Mouse (Mus musculus) embryonic facial prominence, embryonic 11.5 days (tissue): Measurements from ENCODE around the gene Col18a1. TPM values are rescaled to one million over a fixed set of nuclear protein-coding genes. Genes with fewer than 3 reads are reported as not detected.

Experiments
- ATAC-seq: fragments of 200-750 bp; cut with Nextera tagmentation; replicated peaks from 2 replicates; pipeline ENCODE4 v1.8.0; 2017; ENCODE audit warnings: low read depth; ENCODE audit not compliant: insufficient number of reproducible peaks, low FRiP score, low TSS enrichment
- DNase-seq: peaks from one replicate; pipeline ENCODE4 v3.0.0-alpha.2; 2015; ENCODE audit warnings: low spot score
- H3K27ac ChIP-seq: fragments of 300-500 bp; sonication (generic); replicated peaks from 2 replicates; pipeline ENCODE4 v1.5.1; 2014; ENCODE audit warnings: mild to moderate bottlenecking, low read depth, low read length, control low read depth
- H3K27me3 ChIP-seq: fragments of 300-500 bp; sonication (generic); 2 replicates; pipeline ENCODE4 v1.6.1; 2014; ENCODE audit warnings: mild to moderate bottlenecking, low read length, moderate library complexity, mixed read lengths; ENCODE audit not compliant: control insufficient read depth, insufficient read depth
- H3K36me3 ChIP-seq: fragments of 300-500 bp; sonication (generic); replicated peaks from 2 replicates; pipeline ENCODE4 v1.6.1; 2014; ENCODE audit warnings: low read depth, mild to moderate bottlenecking, low read length, moderate library complexity, mixed read lengths; ENCODE audit not compliant: control insufficient read depth, insufficient read depth
- H3K4me1 ChIP-seq: fragments of 300-500 bp; sonication (generic); 2 replicates; pipeline ENCODE4 v1.6.1; 2014; ENCODE audit warnings: low read length, mixed read lengths; ENCODE audit not compliant: control insufficient read depth, insufficient read depth
- H3K4me2 ChIP-seq: fragments of 300-500 bp; sonication (generic); 2 replicates; pipeline ENCODE4 v1.6.1; 2014; ENCODE audit warnings: low read depth, mild to moderate bottlenecking, control low read depth, low read length, moderate library complexity
- H3K4me3 ChIP-seq: fragments of 300-500 bp; sonication (generic); 2 replicates; pipeline ENCODE4 v1.5.1; 2014; ENCODE audit warnings: low read depth, low read length, control low read depth
- H3K9ac ChIP-seq: fragments of 300-500 bp; sonication (generic); replicated peaks from 2 replicates; pipeline ENCODE4 v1.6.1; 2014; ENCODE audit warnings: mild to moderate bottlenecking, control low read depth, low read length
- H3K9me3 ChIP-seq: fragments of 300-500 bp; sonication (generic); replicated peaks from 2 replicates; pipeline ENCODE4 v1.6.1; 2016; ENCODE audit warnings: mild to moderate bottlenecking, low read length, inconsistent platforms, mixed read lengths; ENCODE audit not compliant: control insufficient read depth
- WGBS: fragments of 180-500 bp; shearing (Covaris S2); extraction: QIAGEN DNeasy Blood & Tissue Kit; methylation state at CpG from one replicate; pipeline ENCODE4 v1.1.7; 2014; 5-methylcytosine and 5-hydroxymethylcytosine counted together
- polyA plus RNA-seq: library from polyadenylated mRNA; unstranded; fragments of >200 nt; fragmentation: Nextera tagmentation; extraction: Ambion mirVana; gene quantifications from 2 replicates; pipeline ENCODE4 v1.2.1, GENCODE M21; 2014

Gene Col18a1
- polyA plus RNA-seq, 1 experiment from 2014 or later, result 55.5 TPM

- no peaks in the 10 kb centered on the region for H3K36me3 ChIP-seq
- 17% methylated on average over 9 of the region's 9 CpGs for WGBS
- no peaks in the 10 kb centered on the region for H3K9me3 ChIP-seq
- 0 out of 2 replicates have a peak, but pooled peaks have one; percentile 29 for ATAC-seq
- H3K4me2 ChIP-seq, result no peak overlapping the region
- H3K9ac ChIP-seq, result peak overlapping the region; percentile 18; the same call in 1 of the 2 replicates
- peak; percentile 25 for DNase-seq
- H3K27ac ChIP-seq, result no peak overlapping the region
- H3K4me1 ChIP-seq, result 0 out of 2 replicates have a peak, but pooled peaks cover 5% of the 10 kb centered on the region
- H3K27me3 ChIP-seq, result no peaks in the 10 kb centered on the region
- no peak overlapping the region for H3K4me3 ChIP-seq
Observed at GRCm38 (mm10) chr10:77008109-77008561, 158.2 kb downstream of the Col18a1 start.

GRCm38 (mm10) chr10:77007433-77008108 lies 158.8 kb downstream of the Col18a1 start:
- Histone ChIP-seq H3K27me3 (no peaks in the 10 kb centered on the region), H3K27ac (no peak overlapping the region; the same call in 1 of the 2 replicates), H3K4me2 (no peak overlapping the region), H3K4me1 (0 out of 2 replicates have a peak, but pooled peaks cover 5% of the 10 kb centered on the region), H3K9me3 (no peaks in the 10 kb centered on the region), H3K9ac (no peak overlapping the region), H3K36me3 (no peaks in the 10 kb centered on the region), H3K4me3 (no peak overlapping the region)
- DNase-seq, result peak; percentile 27
- ATAC-seq, result no peak
- 26% methylated on average over 8 of the region's 8 CpGs for WGBS

- DNase-seq (peak; percentile 32), ATAC-seq (no peak; the same call in 1 of the 2 replicates)
- Histone ChIP-seq H3K9me3 (no peaks in the 10 kb centered on the region), H3K27me3 (no peaks in the 10 kb centered on the region), H3K27ac (no peak overlapping the region), H3K4me2 (no peak overlapping the region), H3K9ac (no peak overlapping the region), H3K4me1 (0 out of 2 replicates have a peak, but pooled peaks cover 5% of the 10 kb centered on the region), H3K36me3 (no peaks in the 10 kb centered on the region), H3K4me3 (no peak overlapping the region)
- WGBS, result 15% methylated on average over 7 of the region's 7 CpGs
Observed at GRCm38 (mm10) chr10:77004936-77005335, 161.4 kb downstream of the Col18a1 start.

Other genes with a start within 250 kb of the Col18a1 start
- gene Pcbp3, start 204.7 kb downstream of the Col18a1 start, polyA plus RNA-seq, result 23.8 and 27.8 TPM in 2 replicates
- gene Slc19a1, start 134.3 kb downstream of the Col18a1 start, polyA plus RNA-seq, result 23.5 and 26.2 TPM in 2 replicates
- 68.4 and 70.7 TPM in 2 replicates for gene Pofut2, start 92.7 kb upstream of the Col18a1 start, polyA plus RNA-seq